Mouse (Mus musculus) cerebellum, adult 18-20 months (tissue): ENCODE measurements at regions not wholly inside any gene's neighbourhood (a gene's known extent, or its start where the extent isn't known, plus 50 kb on each side); places are given as distances from the start of the nearest gene placed in this dataset.
A peak's percentile ranks its signal among the peaks of the same experiment; 100 is the strongest.

Source experiments
- DNase-seq, 2 experiments: peaks; one replicate each; pipeline ENCODE4 v3.0.0; 2021

GRCm38 (mm10) chr17:48592457-48592856, 137.8 kb downstream of the Unc5cl start:
- DNase-seq: no peak

- peak; percentile 26 to 38 for DNase-seq
Observed at GRCm38 (mm10) chr17:48595418-48595963, 140.8 kb downstream of the Unc5cl start.

- no peak for DNase-seq
Observed at GRCm38 (mm10) chr17:48596406-48596805, 141.7 kb downstream of the Unc5cl start.

GRCm38 (mm10) chr17:48597301-48597700, 142.6 kb downstream of the Unc5cl start:
- DNase-seq: no peak

GRCm38 (mm10) chr17:48598471-48599141, 143.9 kb downstream of the Unc5cl start:
- peak; percentile 52 to 56 for DNase-seq

GRCm38 (mm10) chr17:48600176-48600575, 145.5 kb downstream of the Unc5cl start:
- DNase-seq: peak in 1 of 2 experiments; percentile 16

- DNase-seq: peak; percentile 78 to 81
Observed at GRCm38 (mm10) chr17:48602554-48602953, 147.9 kb downstream of the Unc5cl start.

GRCm38 (mm10) chr17:48606767-48607166, 152.1 kb downstream of the Unc5cl start:
- no peak for DNase-seq

- DNase-seq: no peak
Observed at GRCm38 (mm10) chr17:48608315-48608714, 153.6 kb downstream of the Unc5cl start.

GRCm38 (mm10) chr17:48610107-48610506, 155.4 kb downstream of the Unc5cl start:
- no peak for DNase-seq

GRCm38 (mm10) chr17:48610806-48611205, 156.1 kb downstream of the Unc5cl start:
- DNase-seq: no peak

- no peak for DNase-seq
Observed at GRCm38 (mm10) chr17:48613491-48613890, 158.8 kb downstream of the Unc5cl start.

GRCm38 (mm10) chr17:48615248-48615647, 160.5 kb downstream of the Unc5cl start:
- no peak for DNase-seq

- no peak for DNase-seq
Observed at GRCm38 (mm10) chr17:48616205-48616604, 161.5 kb downstream of the Unc5cl start.

- DNase-seq: no peak
Observed at GRCm38 (mm10) chr17:48620896-48621295, 166.2 kb downstream of the Unc5cl start.

GRCm38 (mm10) chr17:48621676-48622075, 167.0 kb downstream of the Unc5cl start:
- no peak for DNase-seq

GRCm38 (mm10) chr17:48624937-48625336, 170.2 kb downstream of the Unc5cl start:
- no peak for DNase-seq

GRCm38 (mm10) chr17:48625971-48626370, 171.3 kb downstream of the Unc5cl start:
- no peak for DNase-seq

- DNase-seq: no peak
Observed at GRCm38 (mm10) chr17:48639611-48640010, 184.9 kb downstream of the Unc5cl start.

GRCm38 (mm10) chr17:48643533-48644019, 188.9 kb downstream of the Unc5cl start:
- DNase-seq: no peak

GRCm38 (mm10) chr17:48645056-48645455, 190.4 kb downstream of the Unc5cl start:
- no peak for DNase-seq

- DNase-seq: no peak
Observed at GRCm38 (mm10) chr17:48646626-48647195, 192.0 kb downstream of the Unc5cl start.

GRCm38 (mm10) chr17:48647431-48647830, 192.7 kb downstream of the Unc5cl start:
- no peak for DNase-seq

GRCm38 (mm10) chr17:48650556-48650955, 195.9 kb downstream of the Unc5cl start:
- DNase-seq: no peak
